Mouse (Mus musculus) erythroblast, embryonic 14.5 days (primary cell): Measurements from ENCODE around the gene Hcn3.

Source experiments
- GATA1 ChIP-seq: IDR thresholded peaks from 2 replicates; pipeline ENCODE4 v1.6.1; 2012; ENCODE audit warnings: low read length, inconsistent platforms, mixed read lengths
- TAL1 ChIP-seq: IDR thresholded peaks from 3 replicates; pipeline ENCODE4 v1.6.1; 2012; ENCODE audit warnings: low read length, inconsistent platforms, mixed read lengths

- TF ChIP-seq GATA1 (no peak), TAL1 (no peak)
Observed at GRCm38 (mm10) chr3:89208736-89209135, 48.7 kb upstream of the Hcn3 start.
